Mouse (Mus musculus): ENCODE results near the gene Slc51b. TPM values are rescaled to one million over a fixed set of nuclear protein-coding genes. Genes with fewer than 3 reads are reported as not detected.

Gene Slc51b
- total RNA-seq, 4 experiments from 2014 or later, result not detected

DNA sequence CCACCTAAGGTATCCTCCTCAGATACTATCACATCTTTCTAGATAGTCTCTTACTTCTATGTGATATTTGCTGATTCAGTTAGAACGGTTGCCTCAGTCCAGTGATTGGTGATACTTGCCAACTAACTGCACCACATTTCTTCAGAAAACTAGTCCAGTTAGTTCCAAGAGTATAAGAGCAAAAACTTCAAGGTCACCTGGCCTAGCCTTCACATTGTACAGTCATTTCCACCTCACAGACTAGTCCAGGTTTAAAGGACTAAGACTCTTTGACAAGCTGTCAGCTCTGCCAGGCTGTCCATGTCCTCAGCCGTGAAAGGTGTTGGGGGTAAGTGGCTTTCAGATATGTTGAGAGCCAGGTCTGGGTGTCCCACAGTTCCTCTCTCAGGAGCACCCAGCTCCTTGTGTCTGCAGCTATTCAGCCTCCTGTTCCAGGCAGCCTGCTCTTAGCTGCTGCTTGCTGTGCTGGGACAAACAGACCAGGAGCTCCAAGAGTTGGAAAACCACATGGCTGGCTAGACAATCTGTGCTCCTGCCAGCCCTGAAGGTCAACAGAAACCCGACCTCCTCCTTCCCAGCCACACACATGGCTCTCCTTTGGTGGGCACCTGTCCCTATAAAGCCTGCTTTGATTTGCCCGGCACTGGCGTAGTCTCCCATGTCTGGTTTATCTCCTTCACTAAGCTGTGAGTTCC is 48.1 kb downstream of the Slc51b start:
- DNase-seq (ENCODE audit: low spot score in 2 of 2), result no peak

- DNase-seq (ENCODE audit: low spot score in 2 of 2), result no peak
Measured at GRCm38 (mm10) chr9:65372449-65372848, 50.3 kb downstream of the Slc51b start.

- DNase-seq (ENCODE audit: low spot score in 2 of 2), result no peak
Measured at GRCm38 (mm10) chr9:65371756-65372155, 51.0 kb downstream of the Slc51b start.

DNA sequence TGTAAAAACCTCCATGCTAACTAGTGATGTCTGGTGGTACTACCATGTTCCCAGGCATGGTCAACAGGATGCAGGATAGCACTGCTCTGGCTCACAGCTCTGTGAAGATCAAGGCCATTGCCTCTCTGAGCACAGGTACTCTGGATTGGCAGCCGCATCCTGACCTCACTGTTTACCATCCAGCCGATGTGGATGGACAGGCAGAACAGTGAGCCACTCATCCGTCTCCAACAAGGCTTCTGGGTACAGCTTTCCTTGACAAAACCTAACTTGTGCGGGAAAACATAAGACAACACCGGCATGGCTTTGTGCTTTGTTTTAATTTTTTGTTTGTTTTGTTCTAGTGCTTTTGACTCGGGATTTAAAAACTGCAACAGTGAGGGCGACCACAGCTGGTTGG is 57.0 kb downstream of the Slc51b start:
- DNase-seq (ENCODE audit: low spot score in 2 of 2), result no peak

- no peak for DNase-seq (ENCODE audit: low spot score in 2 of 2)
Measured at GRCm38 (mm10) chr9:65363684-65364083, 59.1 kb downstream of the Slc51b start.

Other genes starting within 250 kb of the Slc51b start
- 1 to 10 TPM; 3.4 to 4.8 (median 4.0) TPM for gene Parp16, start 227.6 kb downstream of the Slc51b start, total RNA-seq (2022)
- under 1 TPM in 3 of 4 experiments, not detected in 1; 0.13 to 0.23 (median 0.19) TPM for gene Cilp, start 157.8 kb downstream of the Slc51b start, total RNA-seq (2022)
- 10 to 100 TPM; 28.4 to 30.9 (median 28.9) TPM for gene Clpx, start 128.7 kb downstream of the Slc51b start, total RNA-seq (2022)
- 10 to 100 TPM; 27.3 to 31.1 (median 27.9) TPM for gene Pdcd7, start 76.9 kb downstream of the Slc51b start, total RNA-seq (2022)
- gene Ubap1l, start 61.9 kb downstream of the Slc51b start, total RNA-seq (2022), result 1 to 10 TPM; 4.0 to 5.0 (median 4.7) TPM
- gene Kbtbd13, start 31.3 kb downstream of the Slc51b start, total RNA-seq (2022), result under 1 TPM in 3 of 4 experiments, not detected in 1; 0.11 to 0.32 (median 0.12) TPM
- 1 to 10 TPM; 2.1 to 3.4 (median 3.2) TPM for gene Rasl12, start 24.4 kb downstream of the Slc51b start, total RNA-seq (2022)
- gene Mtfmt, start 12.8 kb upstream of the Slc51b start, total RNA-seq (2022), result 10 to 100 TPM; 16.4 to 20.5 (median 16.9) TPM
- 10 to 100 TPM; 33.6 to 43.7 (median 41.2) TPM for gene Spg21, start 38.0 kb upstream of the Slc51b start, total RNA-seq (2022)
- gene Ankdd1a, start 97.2 kb upstream of the Slc51b start, total RNA-seq (2022), result 1 to 10 TPM; 3.8 to 6.4 (median 4.8) TPM
- gene Plekho2, start 157.1 kb upstream of the Slc51b start, total RNA-seq (2022), result 10 to 100 TPM; 16.3 to 24.5 (median 18.9) TPM
- gene Pif1, start 164.2 kb upstream of the Slc51b start, total RNA-seq (2022), result under 1 TPM; 0.18 to 0.63 (median 0.26) TPM
- gene Rbpms2, start 206.7 kb upstream of the Slc51b start, total RNA-seq (2022), result 1 to 10 TPM; 2.2 to 5.3 (median 3.0) TPM
- gene Oaz2, start 245.0 kb upstream of the Slc51b start, total RNA-seq (2022), result 100 to 1,000 TPM; 221 to 258 (median 249) TPM

Data from left cerebral cortex, adult 8-10 months (tissue).